Mouse (Mus musculus) G1E-ER4 (cell line): ENCODE results near the gene 4930568D16Rik. TPM values are rescaled to one million over a fixed set of nuclear protein-coding genes. Genes with fewer than 3 reads are reported as not detected.

Experiments
- GATA1 ChIP-seq: IDR thresholded peaks from one replicate; pipeline ENCODE4 v1.8.0; 2012; ENCODE audit warnings: low read length, inconsistent platforms
- polyA plus RNA-seq: library from polyadenylated mRNA; stranded (reverse); fragments of >175 nt; gene quantifications from 2 replicates; pipeline ENCODE4 v1.2.3, GENCODE M21; 2012

4930568D16Rik gene
- not detected in 2 replicates for polyA plus RNA-seq

- no peak for TF ChIP-seq GATA1
Measured at GRCm38 (mm10) chr2:35367629-35368028, at the start of gene 4930568D16Rik. Gene 4930568D16Rik (minus strand): TSS chr2:35367729.

DNA sequence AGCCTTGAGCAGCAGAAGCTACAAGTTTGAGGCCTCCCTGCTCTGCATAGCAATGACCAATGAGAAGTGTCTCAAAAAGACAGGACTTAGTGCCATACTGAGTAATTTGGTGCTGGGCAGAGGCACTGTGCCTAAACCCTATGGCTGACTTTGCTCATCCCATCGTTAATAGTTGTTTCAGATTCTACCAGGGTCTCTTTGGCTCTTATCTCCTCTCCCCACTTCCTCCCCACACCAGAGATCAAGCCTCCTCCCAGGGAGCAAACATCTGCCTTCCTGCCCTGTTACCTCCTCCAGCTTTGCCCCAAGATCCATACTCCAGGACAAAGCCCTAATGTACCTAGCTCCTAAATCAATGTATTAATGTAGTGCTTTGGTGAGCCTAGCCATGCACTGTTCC is 49.7 kb upstream of the 4930568D16Rik start:
- no peak for TF ChIP-seq GATA1

DNA sequence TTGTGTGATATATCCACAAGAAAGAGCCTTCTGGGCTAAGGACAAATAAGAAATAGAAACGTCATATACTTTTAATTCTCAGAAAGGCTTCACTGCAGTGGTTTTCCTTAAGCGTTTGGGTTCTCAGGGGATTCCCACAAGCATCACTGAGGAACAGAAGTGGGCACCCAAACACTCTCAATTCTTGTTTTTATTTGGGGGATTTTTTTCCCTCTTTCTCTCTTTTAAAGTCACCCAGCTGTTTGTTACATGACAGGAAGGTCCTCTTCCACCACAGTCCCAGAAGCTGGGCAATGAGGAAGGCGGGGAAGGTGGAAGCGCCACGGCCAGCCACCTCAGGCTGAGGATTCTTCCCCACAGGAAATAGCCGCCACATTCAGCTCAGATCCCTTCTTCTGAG is 48.9 kb upstream of the 4930568D16Rik start:
- TF ChIP-seq GATA1, result no peak

GRCm38 (mm10) chr2:35412810-35413209 is 45.3 kb upstream of the 4930568D16Rik start:
- TF ChIP-seq GATA1, result no peak

DNA sequence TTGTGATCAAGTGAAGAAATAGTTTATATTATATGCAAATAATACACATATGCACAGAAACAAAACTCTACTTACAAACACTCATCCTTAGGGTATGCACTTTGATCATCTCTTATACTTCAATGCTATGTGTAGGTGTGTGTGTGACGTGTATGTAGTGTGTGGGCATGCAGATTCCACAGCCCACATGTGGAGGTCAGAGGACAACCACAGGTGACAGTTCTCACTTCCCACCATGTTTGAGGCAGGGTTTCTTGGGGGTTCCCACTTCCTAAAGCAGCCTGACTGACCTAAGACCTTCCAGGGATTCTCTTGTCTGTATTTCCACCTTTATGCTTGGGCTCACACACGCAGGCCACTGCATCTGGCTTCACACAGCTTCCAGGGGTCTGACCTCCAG is 44.7 kb upstream of the 4930568D16Rik start:
- no peak for TF ChIP-seq GATA1

DNA sequence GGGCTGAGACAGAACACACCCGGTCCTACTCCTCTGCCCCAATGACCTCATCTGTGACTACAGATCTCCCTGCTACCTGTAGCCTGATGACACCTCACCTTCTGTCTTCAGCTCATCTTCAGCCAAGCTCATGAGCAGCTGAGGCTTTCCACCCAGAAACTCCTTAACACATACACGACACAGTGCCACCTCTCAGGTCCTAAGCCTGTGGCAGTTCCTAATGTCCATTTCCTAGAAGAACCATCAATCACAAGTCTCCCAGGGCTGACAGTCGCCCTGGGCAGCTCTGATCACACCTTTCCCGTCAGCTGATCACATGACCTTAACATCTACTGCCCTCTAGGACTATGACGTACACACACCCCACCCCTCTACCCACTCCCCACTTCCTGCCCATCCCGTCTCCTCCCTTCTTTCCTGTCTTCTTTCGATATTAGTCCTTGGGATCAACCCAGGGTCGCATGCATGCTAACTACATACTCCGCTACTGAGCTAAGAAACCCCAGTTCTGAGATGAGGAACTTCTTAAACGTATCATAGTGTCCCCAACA is 44.2 kb upstream of the 4930568D16Rik start:
- TF ChIP-seq GATA1, result no peak

DNA sequence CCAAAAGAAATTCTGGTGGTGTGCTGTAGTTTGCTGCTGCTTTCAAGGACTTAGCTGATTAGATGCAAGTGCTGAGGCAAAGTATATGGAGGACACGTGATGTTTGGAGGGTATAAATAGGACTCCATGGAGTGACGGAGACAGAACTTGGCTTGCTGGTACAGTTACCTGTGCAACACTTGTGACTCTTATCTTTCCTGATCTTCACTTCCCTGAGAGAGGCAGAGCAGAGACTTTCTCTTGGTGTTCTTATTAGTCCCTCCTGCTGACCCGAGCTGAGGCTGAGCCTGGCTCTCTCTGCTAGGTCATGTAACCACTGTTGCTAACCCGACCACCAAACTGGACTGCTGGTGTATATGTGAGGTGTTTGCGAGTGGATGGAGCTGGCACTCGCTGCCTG is 41.9 kb upstream of the 4930568D16Rik start:
- TF ChIP-seq GATA1, result no peak

DNA sequence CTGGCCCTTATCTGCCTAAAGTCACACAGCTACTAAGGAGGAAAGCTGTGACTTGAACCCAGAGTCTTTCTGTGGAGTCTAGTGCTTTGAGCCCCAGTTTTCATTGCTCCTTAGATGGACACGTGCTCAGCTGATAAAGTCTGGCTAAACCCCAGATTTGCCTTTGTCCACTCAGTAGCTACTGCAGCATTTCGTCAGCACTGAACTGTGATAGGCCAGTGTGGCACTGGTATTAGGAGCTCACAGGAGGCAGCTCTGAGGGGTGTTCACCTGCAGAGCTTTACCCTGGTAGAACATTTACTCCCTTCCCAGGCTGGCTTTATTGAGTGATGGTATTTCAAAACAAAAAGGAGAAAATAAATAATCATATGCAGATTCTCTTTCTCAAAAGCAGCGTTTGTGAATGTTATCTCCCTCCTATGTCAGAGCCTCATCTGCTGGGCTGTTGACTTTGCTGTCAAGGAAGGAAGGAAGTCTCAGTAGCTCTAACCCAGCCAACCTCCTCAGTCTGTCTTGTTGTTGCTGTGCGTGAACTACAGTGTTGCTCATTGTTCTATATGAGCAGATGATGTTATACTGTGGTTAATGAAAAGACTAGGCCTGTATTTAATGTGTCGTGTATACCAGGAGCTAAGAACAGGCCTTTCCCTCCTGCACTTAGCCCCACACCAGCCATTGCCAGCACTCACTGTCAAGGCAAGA is 41.0 kb upstream of the 4930568D16Rik start:
- no peak for TF ChIP-seq GATA1

GRCm38 (mm10) chr2:35407878-35408277 is 40.3 kb upstream of the 4930568D16Rik start:
- TF ChIP-seq GATA1, result no peak

- no peak for TF ChIP-seq GATA1
Measured at GRCm38 (mm10) chr2:35407266-35407665, 39.7 kb upstream of the 4930568D16Rik start.

DNA sequence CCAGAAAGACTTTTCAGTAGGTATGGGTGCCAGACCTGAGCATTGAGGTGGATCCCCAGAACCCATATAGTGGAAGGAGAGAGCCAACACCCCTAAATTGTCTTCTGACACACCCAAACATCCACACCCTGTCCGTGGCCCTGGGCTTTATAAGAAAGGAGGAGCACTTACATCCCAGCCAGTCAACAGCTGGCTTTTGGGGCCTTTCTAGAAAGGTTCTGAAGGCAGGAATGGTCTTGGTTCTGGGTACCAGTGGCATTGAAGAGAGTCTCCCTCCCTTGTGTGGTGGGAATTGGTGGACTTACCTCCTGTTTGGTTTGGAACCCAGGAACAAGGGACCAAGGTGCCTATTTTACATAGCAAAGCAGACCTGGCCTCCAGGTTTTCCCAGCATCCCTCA is 39.1 kb upstream of the 4930568D16Rik start:
- no peak for TF ChIP-seq GATA1

DNA sequence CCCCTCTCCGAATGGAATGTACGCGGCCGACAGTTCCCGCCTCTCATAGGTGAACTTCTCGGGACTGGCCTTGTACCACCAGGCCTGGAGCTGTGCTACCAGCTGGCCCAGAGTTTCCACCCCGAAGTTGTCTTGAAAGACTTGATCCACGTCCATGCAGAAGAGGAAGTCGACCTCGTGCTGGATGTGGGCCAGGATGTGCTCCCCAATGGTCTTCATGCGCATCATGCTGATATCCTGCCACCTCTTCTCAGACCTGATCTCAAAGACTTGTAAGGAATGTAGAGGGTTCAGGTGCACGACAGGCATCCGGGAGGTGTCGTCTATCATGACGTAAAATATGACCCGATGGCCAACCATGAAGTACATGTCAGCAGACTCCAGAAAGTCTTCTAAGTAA is 34.9 kb upstream of the 4930568D16Rik start:
- TF ChIP-seq GATA1, result no peak

- TF ChIP-seq GATA1, result no peak
Measured at GRCm38 (mm10) chr2:35400739-35401138, 33.2 kb upstream of the 4930568D16Rik start.

DNA sequence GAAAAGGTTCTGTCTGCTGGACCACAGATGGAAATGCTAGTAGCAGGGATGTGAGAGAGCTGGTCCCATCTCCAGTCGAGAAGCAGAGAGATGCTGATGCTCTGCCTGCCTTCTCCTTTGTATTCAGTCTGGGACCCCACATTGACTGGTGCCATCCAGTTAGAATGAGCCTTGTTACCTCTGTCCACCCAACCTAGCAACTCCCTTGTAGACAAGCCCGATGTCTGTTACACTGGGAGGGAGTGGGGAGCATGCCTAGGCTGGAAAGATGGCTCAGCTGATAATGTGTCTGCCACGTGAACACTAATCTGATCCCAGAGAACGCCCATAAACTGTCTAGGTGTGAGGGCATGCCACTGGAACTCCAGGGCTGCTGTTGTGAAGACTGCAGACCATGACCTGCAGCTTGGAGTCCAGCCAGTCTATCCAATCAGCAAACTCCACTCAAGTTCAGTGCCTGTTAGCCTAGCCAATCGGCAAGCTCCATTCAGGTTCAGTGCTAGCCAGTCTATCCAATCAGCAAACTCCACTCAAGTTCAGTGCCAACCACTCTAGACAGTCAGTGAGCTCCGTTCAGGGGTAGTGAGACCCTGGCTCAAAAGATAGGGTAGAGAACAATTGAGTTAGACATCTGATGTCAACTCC is 30.8 kb upstream of the 4930568D16Rik start:
- TF ChIP-seq GATA1, result no peak

DNA sequence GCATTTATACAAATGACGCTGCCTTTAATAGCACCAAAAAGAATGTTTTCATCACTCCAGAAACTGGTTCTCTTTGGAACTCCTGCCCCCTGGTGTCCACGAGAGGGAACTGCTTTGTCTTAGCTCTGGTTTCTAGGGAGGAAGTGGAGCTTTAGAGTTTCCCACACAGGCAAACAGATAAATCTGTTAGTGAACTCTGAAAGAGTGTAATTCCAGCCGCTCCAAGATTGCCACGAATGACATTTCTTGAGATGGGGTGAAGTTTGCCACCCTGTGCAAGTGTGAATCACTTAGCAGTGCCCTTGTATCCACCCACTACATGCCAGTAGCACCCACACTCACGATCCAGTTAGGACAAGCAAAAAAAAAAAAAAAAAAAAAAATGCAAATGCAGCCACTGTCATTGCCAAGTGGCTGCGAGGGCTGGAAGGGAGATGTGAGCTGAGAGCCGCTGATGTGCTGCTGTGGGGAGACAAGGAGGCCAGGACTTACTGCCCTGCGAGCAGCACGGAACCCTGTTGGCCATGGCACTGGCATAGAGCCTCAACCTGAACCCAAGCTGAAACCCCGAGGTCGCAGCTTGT is 30.2 kb upstream of the 4930568D16Rik start:
- no peak for TF ChIP-seq GATA1

DNA sequence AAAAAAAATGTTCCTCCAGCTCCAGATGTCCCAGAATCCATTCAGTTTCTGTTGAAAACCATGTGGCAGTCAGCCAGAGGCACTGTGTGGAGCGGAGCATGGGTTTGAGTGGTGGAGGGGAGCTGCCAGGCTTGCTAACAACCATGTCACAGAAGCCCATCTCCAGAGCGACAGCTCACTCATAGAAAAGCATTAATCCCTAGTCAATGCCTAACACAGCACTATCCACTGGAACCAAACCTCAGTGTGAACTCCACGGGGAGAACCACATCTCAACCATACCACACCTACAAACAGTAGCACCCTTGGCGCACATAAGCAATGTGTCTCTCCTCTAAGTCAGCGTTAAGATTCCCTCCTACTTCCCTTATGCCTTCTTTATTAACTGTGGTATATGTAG is 29.6 kb upstream of the 4930568D16Rik start, which contains the start of gene 4930402F06Rik:
Gene 4930402F06Rik, minus strand, starts transcription at position 80 of the 400 bp plus-strand sequence.
- no peak for TF ChIP-seq GATA1
